Mouse (Mus musculus): ENCODE measurements around the gene Ildr2. TPM values are rescaled to one million over a fixed set of nuclear protein-coding genes. Genes with fewer than 3 reads are reported as not detected.
A peak's percentile ranks its signal among the peaks of the same experiment; 100 is the strongest.

Ildr2 gene
- total and polyA plus RNA-seq, 3 experiments, result 0.11 TPM; not detected in 2

DNA sequence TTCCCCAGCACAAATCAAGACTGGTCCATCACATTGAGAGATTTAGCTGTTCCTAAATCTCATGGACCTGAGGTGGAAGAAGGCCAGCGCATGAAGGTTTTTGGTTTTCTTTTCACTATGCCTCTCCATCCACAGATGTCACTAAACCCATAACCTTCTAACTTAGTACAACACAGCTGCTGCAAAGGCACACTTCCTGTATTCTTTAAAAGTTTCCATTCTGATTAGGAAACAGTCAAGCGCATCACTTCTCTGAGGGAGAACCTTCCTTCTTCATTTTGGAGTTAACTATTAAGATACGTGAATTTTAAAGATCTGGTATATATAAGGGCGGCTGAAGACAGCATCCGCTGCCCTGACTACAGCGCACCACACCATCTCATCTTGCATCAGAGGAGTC is 91.7 kb downstream of the Ildr2 start:
- ATAC-seq (ENCODE audit: extremely low read depth, insufficient number of reproducible peaks, low FRiP score, poor library complexity, severe bottlenecking) (no peak), DNase-seq (ENCODE audit: low spot score) (no peak)
- H3K27me3 ChIP-seq (ENCODE audit: insufficient read depth, low read length), result no peaks in the 10 kb centered on the region
- no peaks in the 10 kb centered on the region for H3K9me3 ChIP-seq (replicated peaks)
- no peaks in the 10 kb centered on the region for H3K36me3 ChIP-seq (replicated peaks)
- no peak for TF ChIP-seq TAL1 (conservative IDR thresholded peaks at IDR 0.05; ENCODE audit: low read depth, low read length)
- no peak for TF ChIP-seq POLR2AphosphoS5 (IDR thresholded peaks at IDR 0.05; ENCODE audit: insufficient replicate concordance, low read depth, low read length)
- TF ChIP-seq CTCF (IDR thresholded peaks at IDR 0.05; ENCODE audit: low read depth, low read length), result no peak
- no peak for TF ChIP-seq GATA1 (IDR thresholded peaks at IDR 0.05; ENCODE audit: borderline replicate concordance, low read length)
- TF ChIP-seq GATA2 (IDR thresholded peaks at IDR 0.05; ENCODE audit: borderline replicate concordance, low read depth, low read length), result no peak
- no peaks in the 10 kb centered on the region for H3K4me1 ChIP-seq (ENCODE audit: insufficient read depth, low read depth, low read length)
- no peak overlapping the region for H3K4me3 ChIP-seq (ENCODE audit: low read depth, low read length)

- no peak for TF ChIP-seq CTCF (IDR thresholded peaks at IDR 0.05; ENCODE audit: low read depth, low read length)
- no peak for TF ChIP-seq GATA2 (IDR thresholded peaks at IDR 0.05; ENCODE audit: borderline replicate concordance, low read depth, low read length)
- no peak for TF ChIP-seq POLR2AphosphoS5 (IDR thresholded peaks at IDR 0.05; ENCODE audit: insufficient replicate concordance, low read depth, low read length)
- TF ChIP-seq GATA1 (IDR thresholded peaks at IDR 0.05; ENCODE audit: borderline replicate concordance, low read length), result no peak
- no peak for TF ChIP-seq TAL1 (conservative IDR thresholded peaks at IDR 0.05; ENCODE audit: low read depth, low read length)
- H3K9me3 ChIP-seq (replicated peaks), result no peaks in the 10 kb centered on the region
- no peak overlapping the region for H3K4me3 ChIP-seq (ENCODE audit: low read depth, low read length)
- H3K27me3 ChIP-seq (ENCODE audit: insufficient read depth, low read length), result no peaks in the 10 kb centered on the region
- no peaks in the 10 kb centered on the region for H3K4me1 ChIP-seq (ENCODE audit: insufficient read depth, low read depth, low read length)
- DNase-seq (ENCODE audit: low spot score), result no peak
- H3K36me3 ChIP-seq (replicated peaks), result no peaks in the 10 kb centered on the region
- no peak for ATAC-seq (ENCODE audit: extremely low read depth, insufficient number of reproducible peaks, low FRiP score, poor library complexity, severe bottlenecking)
Measured at GRCm38 (mm10) chr1:166346906-166347305, 93.0 kb downstream of the Ildr2 start.

GRCm38 (mm10) chr1:166349341-166349740 is 95.4 kb downstream of the Ildr2 start:
- no peaks in the 10 kb centered on the region for H3K36me3 ChIP-seq (replicated peaks)
- TF ChIP-seq CTCF (IDR thresholded peaks at IDR 0.05; ENCODE audit: low read depth, low read length) (no peak), TAL1 (conservative IDR thresholded peaks at IDR 0.05; ENCODE audit: low read depth, low read length) (no peak), GATA1 (IDR thresholded peaks at IDR 0.05; ENCODE audit: borderline replicate concordance, low read length) (no peak), POLR2AphosphoS5 (IDR thresholded peaks at IDR 0.05; ENCODE audit: insufficient replicate concordance, low read depth, low read length) (no peak), GATA2 (IDR thresholded peaks at IDR 0.05; ENCODE audit: borderline replicate concordance, low read depth, low read length) (no peak)
- no peaks in the 10 kb centered on the region for H3K9me3 ChIP-seq (replicated peaks)
- H3K27me3 ChIP-seq (ENCODE audit: insufficient read depth, low read length), result no peaks in the 10 kb centered on the region
- ATAC-seq (ENCODE audit: extremely low read depth, insufficient number of reproducible peaks, low FRiP score, poor library complexity, severe bottlenecking) (no peak), DNase-seq (ENCODE audit: low spot score) (no peak)
- no peaks in the 10 kb centered on the region for H3K4me1 ChIP-seq (ENCODE audit: insufficient read depth, low read depth, low read length)
- H3K4me3 ChIP-seq (ENCODE audit: low read depth, low read length), result no peak overlapping the region

DNA sequence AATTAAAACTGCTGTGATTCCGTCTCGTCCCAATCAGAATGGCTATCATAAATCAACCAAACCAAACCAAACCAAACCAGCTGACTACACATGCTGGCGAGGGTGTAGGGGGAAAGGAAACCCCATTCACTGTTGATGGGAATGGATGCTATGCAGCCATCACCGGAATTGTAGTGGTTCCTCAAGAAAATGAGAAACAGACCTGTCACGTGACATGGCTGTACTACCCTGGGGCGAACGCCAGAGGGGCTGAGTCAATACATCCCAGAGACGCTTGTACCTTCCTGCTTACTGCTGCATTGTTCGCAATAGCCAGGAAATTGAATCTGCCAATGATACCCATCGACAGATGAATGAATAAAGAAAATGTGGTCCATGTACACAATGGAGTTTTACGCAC is 95.8 kb downstream of the Ildr2 start:
- no peaks in the 10 kb centered on the region for H3K36me3 ChIP-seq (replicated peaks)
- no peaks in the 10 kb centered on the region for H3K4me1 ChIP-seq (ENCODE audit: insufficient read depth, low read depth, low read length)
- H3K4me3 ChIP-seq (ENCODE audit: low read depth, low read length), result no peak overlapping the region
- H3K9me3 ChIP-seq (replicated peaks), result no peaks in the 10 kb centered on the region
- H3K27me3 ChIP-seq (ENCODE audit: insufficient read depth, low read length), result no peaks in the 10 kb centered on the region
- TF ChIP-seq TAL1 (conservative IDR thresholded peaks at IDR 0.05; ENCODE audit: low read depth, low read length) (no peak), GATA2 (IDR thresholded peaks at IDR 0.05; ENCODE audit: borderline replicate concordance, low read depth, low read length) (no peak), POLR2AphosphoS5 (IDR thresholded peaks at IDR 0.05; ENCODE audit: insufficient replicate concordance, low read depth, low read length) (no peak), CTCF (IDR thresholded peaks at IDR 0.05; ENCODE audit: low read depth, low read length) (no peak)
- DNase-seq (ENCODE audit: low spot score) (no peak), ATAC-seq (ENCODE audit: extremely low read depth, insufficient number of reproducible peaks, low FRiP score, poor library complexity, severe bottlenecking) (no peak)

DNA sequence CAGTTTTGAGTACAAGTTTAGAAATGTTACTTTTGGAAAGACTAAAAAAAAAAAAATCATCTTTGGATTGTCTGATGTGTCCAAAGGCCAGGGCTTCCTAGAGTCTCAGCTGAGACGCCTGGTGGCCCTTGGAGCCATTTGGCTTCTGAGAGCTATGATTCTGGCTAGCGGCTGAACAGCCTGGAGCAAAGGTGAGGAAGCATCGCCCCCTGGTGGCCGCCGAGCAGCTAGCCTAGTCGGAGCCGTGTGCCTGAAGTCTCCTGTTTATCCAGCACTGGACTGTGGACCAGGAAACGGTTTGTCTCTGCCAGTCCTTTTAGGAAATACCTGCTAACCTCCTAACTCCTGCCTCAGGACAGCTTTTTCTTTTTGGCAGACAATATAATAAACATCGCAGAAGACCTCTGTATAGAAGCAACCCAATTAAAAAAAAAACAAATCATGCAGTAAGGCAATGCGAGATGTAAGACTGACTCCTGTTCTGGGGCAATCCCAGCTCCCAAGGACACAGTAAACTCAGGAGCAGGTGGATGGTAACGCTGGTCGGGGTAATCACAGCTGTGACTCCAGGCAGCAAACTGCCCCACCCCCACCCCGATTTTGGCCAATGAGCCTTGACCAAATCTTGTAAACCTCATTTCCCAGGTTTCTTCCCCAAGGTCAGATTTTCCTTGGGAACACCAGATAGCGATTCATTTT is 106.4 kb downstream of the Ildr2 start:
- TF ChIP-seq GATA2 (IDR thresholded peaks at IDR 0.05; ENCODE audit: borderline replicate concordance, low read depth, low read length) (no peak), TAL1 (conservative IDR thresholded peaks at IDR 0.05; ENCODE audit: low read depth, low read length) (no peak), CTCF (IDR thresholded peaks at IDR 0.05; ENCODE audit: low read depth, low read length) (peak; percentile 77)
- peaks cover 4% of the 10 kb centered on the region for H3K27me3 ChIP-seq (ENCODE audit: insufficient read depth, low read length)
- ATAC-seq (ENCODE audit: extremely low read depth, insufficient number of reproducible peaks, low FRiP score, poor library complexity, severe bottlenecking), result peak; percentile 92
- no peaks in the 10 kb centered on the region for H3K4me1 ChIP-seq (ENCODE audit: insufficient read depth, low read depth, low read length)
- no peaks in the 10 kb centered on the region for H3K9me3 ChIP-seq (replicated peaks)
- H3K36me3 ChIP-seq (replicated peaks), result no peaks in the 10 kb centered on the region
- no peak overlapping the region for H3K4me3 ChIP-seq (ENCODE audit: low read depth, low read length)
- peak; percentile 26 for DNase-seq (ENCODE audit: low spot score)

DNA sequence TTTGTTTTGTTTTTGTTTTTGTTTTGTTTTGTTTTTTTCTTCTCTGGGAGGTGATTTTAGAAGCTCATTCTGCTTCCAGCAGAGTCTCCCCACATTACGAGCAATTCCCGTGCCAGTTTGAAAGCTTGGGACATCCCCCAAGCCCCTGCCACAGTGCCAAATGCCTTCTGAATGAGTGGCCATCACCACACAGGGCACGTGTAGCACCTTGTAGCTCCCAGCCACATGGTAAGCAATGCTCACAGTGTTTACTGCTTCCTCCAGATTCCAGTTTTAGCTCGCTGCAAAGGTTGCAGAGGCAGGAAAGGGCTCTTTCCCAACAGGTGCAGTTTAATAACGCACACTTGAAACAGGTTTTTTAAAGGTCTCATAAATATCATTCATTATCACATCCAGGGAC is 107.0 kb downstream of the Ildr2 start:
- no peak for ATAC-seq (ENCODE audit: extremely low read depth, insufficient number of reproducible peaks, low FRiP score, poor library complexity, severe bottlenecking)
- Histone ChIP-seq H3K36me3 (replicated peaks) (no peaks in the 10 kb centered on the region), H3K4me1 (ENCODE audit: insufficient read depth, low read depth, low read length) (no peaks in the 10 kb centered on the region), H3K4me3 (ENCODE audit: low read depth, low read length) (no peak overlapping the region), H3K9me3 (replicated peaks) (no peaks in the 10 kb centered on the region), H3K27me3 (ENCODE audit: insufficient read depth, low read length) (peaks cover 7% of the 10 kb centered on the region)
- no peak for DNase-seq (ENCODE audit: low spot score)
- TF ChIP-seq GATA1 (IDR thresholded peaks at IDR 0.05; ENCODE audit: borderline replicate concordance, low read length) (no peak), GATA2 (IDR thresholded peaks at IDR 0.05; ENCODE audit: borderline replicate concordance, low read depth, low read length) (no peak), POLR2AphosphoS5 (IDR thresholded peaks at IDR 0.05; ENCODE audit: insufficient replicate concordance, low read depth, low read length) (no peak), CTCF (IDR thresholded peaks at IDR 0.05; ENCODE audit: low read depth, low read length) (no peak), TAL1 (conservative IDR thresholded peaks at IDR 0.05; ENCODE audit: low read depth, low read length) (no peak)
